Mouse (Mus musculus) kidney, adult 2 months (tissue): ENCODE measurements around the gene Chst8. TPM values are rescaled to one million over a fixed set of nuclear protein-coding genes. Genes with fewer than 3 reads are reported as not detected.
A peak's percentile ranks its signal among the peaks of the same experiment; 100 is the strongest.

Experiments
- DNase-seq: peaks from one replicate; pipeline ENCODE4 v3.0.0; 2021
- H3K27ac ChIP-seq: fragments of 200-500 bp; 2 replicates; pipeline ENCODE4 v1.5.1; 2012; ENCODE audit warnings: low read depth, low read length, control low read depth, inconsistent platforms; ENCODE audit not compliant: insufficient read depth
- H3K27me3 ChIP-seq: fragments of 200-500 bp; replicated peaks from 2 replicates; pipeline ENCODE4 v1.6.1; 2012; ENCODE audit warnings: mild to moderate bottlenecking, moderate library complexity, low read length, inconsistent platforms; ENCODE audit not compliant: control insufficient read depth, insufficient read depth
- H3K36me3 ChIP-seq: fragments of 200-500 bp; 2 replicates; pipeline ENCODE4 v1.6.1; 2012; ENCODE audit warnings: mild to moderate bottlenecking, moderate library complexity, low read length, inconsistent platforms; ENCODE audit not compliant: control insufficient read depth, insufficient read depth
- H3K4me1 ChIP-seq: fragments of 200-500 bp; 2 replicates; pipeline ENCODE4 v1.6.1; 2011; ENCODE audit warnings: low read length; ENCODE audit not compliant: control insufficient read depth, insufficient read depth
- H3K4me3 ChIP-seq: fragments of 200-500 bp; 2 replicates; pipeline ENCODE4 v1.5.1; 2011; ENCODE audit warnings: mild to moderate bottlenecking, low read depth, low read length, control low read depth; ENCODE audit not compliant: insufficient read depth
- CTCF ChIP-seq: fragments of 200-500 bp; conservative IDR thresholded peaks from 2 replicates; pipeline ENCODE4 v1.5.1; 2011; ENCODE audit warnings: low read depth, mild to moderate bottlenecking, control low read depth, low read length, moderate library complexity, mixed read lengths; ENCODE audit not compliant: insufficient read depth, insufficient read length
- POLR2A ChIP-seq: fragments of 200-500 bp; IDR thresholded peaks from one replicate; pipeline ENCODE4 v1.6.1; 2011; ENCODE audit warnings: low read depth, low read length, control low read depth
- WGBS: fragments of 180-500 bp; shearing (Covaris S2); methylation state at CpG from one replicate; pipeline ENCODE4 v1.1.7; 2018; 5-methylcytosine and 5-hydroxymethylcytosine counted together
- polyA plus RNA-seq: library from polyadenylated mRNA; depleted of rRNA; stranded (reverse); fragments of >200 nt; gene quantifications from 2 replicates; pipeline ENCODE4 v1.2.3, GENCODE M21; 2012

The Chst8 gene
- polyA plus RNA-seq, 1 experiment = 8.3 TPM

GRCm38 (mm10) chr7:34799950-34800511 lies 12.5 kb downstream of the Chst8 start:
- 45% methylated on average over 13 of the region's 13 CpGs for WGBS
- no peak for TF ChIP-seq CTCF
- TF ChIP-seq POLR2A = no peak
- Histone ChIP-seq H3K4me3 (no peak overlapping the region), H3K4me1 (0 out of 2 replicates have a peak, but pooled peaks cover 4% of the 10 kb centered on the region), H3K36me3 (no peaks in the 10 kb centered on the region), H3K27ac (no peak overlapping the region), H3K27me3 (no peaks in the 10 kb centered on the region)
- DNase-seq = no peak

GRCm38 (mm10) chr7:34799404-34799771 lies 13.1 kb downstream of the Chst8 start:
- 49% methylated on average over 3 of the region's 3 CpGs for WGBS
- Histone ChIP-seq H3K4me1 (0 out of 2 replicates have a peak, but pooled peaks cover 4% of the 10 kb centered on the region), H3K27ac (no peak overlapping the region), H3K4me3 (no peak overlapping the region), H3K36me3 (no peaks in the 10 kb centered on the region), H3K27me3 (no peaks in the 10 kb centered on the region)
- no peak for DNase-seq
- no peak for TF ChIP-seq POLR2A
- TF ChIP-seq CTCF = no peak

GRCm38 (mm10) chr7:34798441-34799403 lies 13.8 kb downstream of the Chst8 start:
- Histone ChIP-seq H3K4me3 (no peak overlapping the region), H3K4me1 (0 out of 2 replicates have a peak, but pooled peaks cover 4% of the 10 kb centered on the region), H3K27me3 (no peaks in the 10 kb centered on the region), H3K27ac (no peak overlapping the region), H3K36me3 (no peaks in the 10 kb centered on the region)
- peak; percentile 50 for DNase-seq
- 11% methylated on average over 11 of the region's 11 CpGs for WGBS
- no peak for TF ChIP-seq POLR2A
- TF ChIP-seq CTCF = no peak

GRCm38 (mm10) chr7:34798039-34798438 lies 14.5 kb downstream of the Chst8 start:
- Histone ChIP-seq H3K4me1 (0 out of 2 replicates have a peak, but pooled peaks cover 4% of the 10 kb centered on the region), H3K4me3 (no peak overlapping the region), H3K27me3 (no peaks in the 10 kb centered on the region), H3K27ac (no peak overlapping the region), H3K36me3 (no peaks in the 10 kb centered on the region)
- TF ChIP-seq POLR2A (no peak), CTCF (no peak)
- DNase-seq = no peak
- 12% methylated on average over 12 of the region's 12 CpGs for WGBS

GRCm38 (mm10) chr7:34790459-34790858 lies 22.1 kb downstream of the Chst8 start:
- H3K4me1 ChIP-seq = no peaks in the 10 kb centered on the region
- 81% methylated on average over 7 of the region's 7 CpGs for WGBS
- no peak overlapping the region for H3K27ac ChIP-seq
- H3K27me3 ChIP-seq = no peaks in the 10 kb centered on the region
- TF ChIP-seq CTCF (no peak), POLR2A (no peak)
- no peak for DNase-seq
- no peaks in the 10 kb centered on the region for H3K36me3 ChIP-seq
- H3K4me3 ChIP-seq = no peak overlapping the region

GRCm38 (mm10) chr7:34787171-34787570 lies 25.3 kb downstream of the Chst8 start:
- no peak for DNase-seq
- Histone ChIP-seq H3K27ac (no peak overlapping the region), H3K36me3 (no peaks in the 10 kb centered on the region), H3K27me3 (no peaks in the 10 kb centered on the region), H3K4me1 (no peaks in the 10 kb centered on the region), H3K4me3 (no peak overlapping the region)
- TF ChIP-seq CTCF (no peak), POLR2A (no peak)

- H3K27me3 ChIP-seq = no peaks in the 10 kb centered on the region
- TF ChIP-seq CTCF = no peak
- no peak for TF ChIP-seq POLR2A
- no peak for DNase-seq
- H3K4me1 ChIP-seq = no peaks in the 10 kb centered on the region
- no peak overlapping the region for H3K27ac ChIP-seq
- WGBS = 53% methylated on average over 6 of the region's 6 CpGs
- H3K4me3 ChIP-seq = no peak overlapping the region
- no peaks in the 10 kb centered on the region for H3K36me3 ChIP-seq
Observed at GRCm38 (mm10) chr7:34785052-34785451, 27.5 kb downstream of the Chst8 start.
